Mouse (Mus musculus) forebrain, embryonic 16.5 days (tissue): Measurements from ENCODE around the gene Cyth1. TPM values are rescaled to one million over a fixed set of nuclear protein-coding genes. Genes with fewer than 3 reads are reported as not detected.

Experiments used
- ATAC-seq: fragments of 200-750 bp; cut with Nextera tagmentation; 2 replicates; pipeline ENCODE4 v1.8.0; 2017; ENCODE audit warnings: mild to moderate bottlenecking, moderate library complexity
- H3K27ac ChIP-seq: fragments of 300-500 bp; sonication (generic); 2 replicates; pipeline ENCODE4 v1.5.1; 2014; ENCODE audit warnings: low read length, control low read depth
- H3K27me3 ChIP-seq: fragments of 300-500 bp; sonication (generic); replicated peaks from 2 replicates; pipeline ENCODE4 v1.6.1; 2014; ENCODE audit warnings: low read length; ENCODE audit not compliant: control insufficient read depth, insufficient read depth
- H3K36me3 ChIP-seq: fragments of 300-500 bp; sonication (generic); 2 replicates; pipeline ENCODE4 v1.6.1; 2014; ENCODE audit not compliant: control insufficient read depth, insufficient read depth
- H3K4me1 ChIP-seq: fragments of 300-500 bp; sonication (generic); replicated peaks from 2 replicates; pipeline ENCODE4 v1.6.1; 2014; ENCODE audit warnings: low read length; ENCODE audit not compliant: control insufficient read depth, insufficient read depth
- H3K4me2 ChIP-seq: fragments of 300-500 bp; sonication (generic); 2 replicates; pipeline ENCODE4 v1.6.1; 2014; ENCODE audit warnings: mild to moderate bottlenecking, low read length, control low read depth
- H3K4me3 ChIP-seq: fragments of 300-500 bp; sonication (generic); replicated peaks from 2 replicates; pipeline ENCODE4 v1.5.1; 2014; ENCODE audit warnings: mild to moderate bottlenecking, low read length, control low read depth
- H3K9ac ChIP-seq: fragments of 300-500 bp; sonication (generic); replicated peaks from 2 replicates; pipeline ENCODE4 v1.6.1; 2014; ENCODE audit warnings: low read depth, low read length, control low read depth
- H3K9me3 ChIP-seq: fragments of 300-500 bp; sonication (generic); 2 replicates; pipeline ENCODE4 v1.6.1; 2016; ENCODE audit warnings: low read length; ENCODE audit not compliant: control insufficient read depth
- WGBS: fragments of 180-500 bp; shearing (Covaris S2); extraction: QIAGEN DNeasy Blood & Tissue Kit; methylation state at CpG from one replicate; pipeline ENCODE4 v1.1.7; 2014; 5-methylcytosine and 5-hydroxymethylcytosine counted together
- polyA plus RNA-seq: library from polyadenylated mRNA; unstranded; fragments of >200 nt; fragmentation: Nextera tagmentation; extraction: Ambion mirVana; gene quantifications from 2 replicates; pipeline ENCODE4 v1.2.1, GENCODE M21; 2015

Cyth1 gene
- polyA plus RNA-seq, 1 experiment from 2014 or later = 32.1 TPM

DNA sequence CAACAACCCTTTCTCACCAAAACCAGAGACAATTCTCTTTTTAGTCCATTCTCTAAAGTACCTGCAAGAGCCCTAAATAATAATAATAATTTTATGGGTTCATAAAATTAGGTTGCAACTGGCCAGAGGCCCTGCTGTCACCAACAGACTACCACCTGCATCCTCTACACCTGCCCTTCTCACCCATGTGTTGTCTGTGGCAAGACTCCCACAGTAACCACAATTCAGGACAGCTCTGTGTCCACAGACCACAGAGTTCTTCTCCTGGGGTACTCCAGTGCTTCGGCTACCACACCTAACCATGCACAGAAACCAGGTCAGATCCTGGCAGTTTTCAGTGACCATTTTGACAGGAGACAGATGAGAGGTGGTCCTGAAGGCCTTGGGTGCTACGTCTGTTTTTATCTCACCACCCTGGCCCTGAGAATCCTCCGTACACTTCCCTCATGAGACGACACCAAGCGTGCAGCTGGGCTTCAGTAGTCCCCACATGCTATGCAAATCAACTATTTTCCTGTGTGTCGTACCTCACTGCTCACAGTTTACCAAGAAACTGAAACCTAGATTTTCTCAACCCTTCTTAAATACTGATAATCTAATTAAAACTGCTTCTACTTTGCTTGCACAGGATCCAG, 4.6 kb downstream of the Cyth1 start:
- no peaks in the 10 kb centered on the region for H3K9me3 ChIP-seq
- H3K4me2 ChIP-seq = no peak overlapping the region
- H3K4me1 ChIP-seq = peaks cover 21% of the 10 kb centered on the region
- no peak overlapping the region for H3K9ac ChIP-seq
- no peak overlapping the region for H3K4me3 ChIP-seq
- H3K36me3 ChIP-seq = no peaks in the 10 kb centered on the region
- no peak for ATAC-seq
- H3K27me3 ChIP-seq = no peaks in the 10 kb centered on the region
- no peak overlapping the region for H3K27ac ChIP-seq
- WGBS = 91% methylated on average over 6 of the region's 6 CpGs

DNA sequence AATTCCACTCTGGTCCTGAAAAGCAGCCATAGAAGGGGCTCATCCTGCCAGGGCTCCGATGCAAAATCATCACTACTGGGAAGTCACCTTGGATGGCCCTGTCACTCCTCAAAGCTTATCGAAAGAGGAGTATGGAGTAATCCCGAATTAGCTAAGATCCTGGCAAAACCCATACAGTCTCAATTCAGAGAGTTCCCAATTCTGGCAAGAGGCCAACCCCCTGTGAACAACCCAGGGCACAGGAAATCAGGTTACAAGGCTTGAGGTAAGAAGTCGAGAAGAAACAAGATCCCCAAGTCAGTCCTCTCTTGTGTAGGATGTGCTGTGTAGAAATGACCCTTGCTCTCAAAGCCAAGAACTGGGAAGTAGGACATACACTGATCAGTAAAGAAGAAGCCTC, 5.9 kb downstream of the Cyth1 start:
- Histone ChIP-seq H3K36me3 (no peaks in the 10 kb centered on the region), H3K9ac (no peak overlapping the region), H3K27ac (no peak overlapping the region), H3K9me3 (no peaks in the 10 kb centered on the region), H3K4me1 (peaks cover 21% of the 10 kb centered on the region), H3K4me3 (no peak overlapping the region), H3K27me3 (no peaks in the 10 kb centered on the region), H3K4me2 (no peak overlapping the region)
- no peak for ATAC-seq
- 63% methylated on average over 4 of the region's 4 CpGs for WGBS

DNA sequence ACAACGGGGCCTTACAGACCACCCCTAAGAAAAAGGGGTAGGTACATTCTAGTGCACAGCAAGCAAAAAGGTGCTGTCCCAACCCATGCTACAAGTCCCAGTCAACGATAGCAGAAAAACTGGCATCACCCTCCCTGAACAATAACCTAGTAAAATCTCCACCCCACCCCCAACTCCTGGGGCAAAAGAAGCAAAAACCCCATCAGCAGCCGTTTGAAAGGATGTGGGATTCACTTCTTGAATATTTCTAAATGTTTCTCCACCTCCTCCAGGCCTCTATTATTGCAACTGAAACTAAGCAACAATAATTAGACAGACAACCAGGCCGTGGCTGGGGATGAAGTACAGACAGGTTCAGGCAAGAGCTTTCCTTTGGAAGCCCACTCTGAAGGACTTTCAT, 8.0 kb downstream of the Cyth1 start:
- WGBS = 71% methylated on average over 4 of the region's 4 CpGs
- H3K4me1 ChIP-seq = 0 out of 2 replicates have a peak, but pooled peaks cover 9% of the 10 kb centered on the region
- no peak overlapping the region for H3K4me2 ChIP-seq
- no peak overlapping the region for H3K9ac ChIP-seq
- no peak for ATAC-seq
- H3K36me3 ChIP-seq = no peaks in the 10 kb centered on the region
- no peaks in the 10 kb centered on the region for H3K9me3 ChIP-seq
- no peak overlapping the region for H3K4me3 ChIP-seq
- no peaks in the 10 kb centered on the region for H3K27me3 ChIP-seq
- no peak overlapping the region for H3K27ac ChIP-seq

DNA sequence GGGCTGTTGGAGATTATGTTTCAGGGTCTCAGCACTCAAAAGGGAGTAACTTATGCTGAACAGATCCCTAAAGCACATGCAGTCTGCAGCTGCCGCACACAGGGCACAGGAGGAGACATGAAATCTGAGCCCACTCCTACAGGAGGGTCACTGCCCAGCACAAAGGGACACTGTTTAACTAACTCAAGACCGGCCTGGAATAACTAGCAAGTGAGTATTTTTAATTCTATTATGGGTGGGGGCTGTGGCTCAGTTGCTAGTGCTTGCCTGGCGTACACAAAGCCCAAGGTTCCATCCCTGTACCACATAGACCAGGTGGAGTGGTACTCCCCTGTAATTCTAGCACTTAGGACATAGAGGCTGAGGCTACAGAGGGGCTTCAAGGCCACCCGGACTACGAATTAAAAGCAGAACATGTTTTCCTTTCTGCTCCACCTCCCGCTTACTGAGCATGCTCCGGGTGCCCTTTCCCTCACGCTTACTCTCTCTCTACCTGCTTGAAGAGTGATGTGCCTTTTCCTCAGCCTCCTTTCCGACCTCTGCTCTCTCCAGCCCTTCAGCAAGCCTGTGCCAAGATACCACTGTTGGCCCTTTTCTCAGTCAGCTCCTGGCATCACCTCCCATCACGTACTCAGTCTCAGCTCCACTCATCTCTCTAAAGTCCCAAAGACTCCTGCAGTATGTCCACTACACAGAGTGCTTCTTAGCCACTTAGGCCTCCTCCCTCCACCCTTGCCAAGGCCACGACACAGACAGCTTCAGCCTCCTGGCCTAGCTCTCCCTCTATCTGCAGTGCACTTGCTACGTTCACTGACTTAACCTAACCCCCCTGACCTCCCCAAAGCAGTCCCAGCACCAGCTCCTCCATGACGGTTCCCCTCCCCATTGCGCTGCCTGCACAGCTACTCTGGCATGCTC, 8.9 kb downstream of the Cyth1 start:
- H3K9ac ChIP-seq = no peak overlapping the region; the same call in 1 of the 2 replicates
- ATAC-seq = no peak

DNA sequence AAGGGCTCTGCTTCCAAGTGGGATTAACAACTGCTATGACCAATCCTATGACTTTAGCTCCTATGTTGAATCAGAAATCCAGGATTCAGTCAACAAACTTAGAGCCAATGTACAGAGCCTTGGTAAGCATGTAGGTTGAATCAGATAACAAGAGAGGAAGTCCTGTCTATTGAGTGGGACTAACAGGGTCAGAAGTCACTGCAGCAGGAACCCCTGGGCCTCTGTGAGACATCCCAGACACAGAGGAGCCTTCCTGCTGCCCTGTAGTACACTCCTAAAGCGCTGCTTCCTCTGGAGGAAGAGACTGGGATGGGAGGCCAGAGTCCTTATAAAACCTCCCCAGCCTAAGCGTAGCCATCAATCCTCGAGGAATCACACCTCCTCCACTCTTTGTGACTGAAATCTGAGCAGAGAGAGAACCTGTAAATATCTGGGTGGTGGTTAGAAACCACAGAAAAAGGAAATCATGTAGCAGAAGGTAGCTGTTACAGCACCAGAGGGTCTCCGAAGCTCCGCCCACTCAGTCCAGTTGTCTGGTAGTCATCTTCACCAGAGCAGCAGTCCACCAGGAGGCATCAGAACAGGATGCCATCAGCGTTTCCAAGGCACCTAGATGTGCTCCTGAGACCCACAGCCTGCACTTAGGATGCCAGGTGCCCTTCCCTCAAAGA, 11.7 kb downstream of the Cyth1 start:
- H3K4me1 ChIP-seq = 0 out of 2 replicates have a peak, but pooled peaks cover 5% of the 10 kb centered on the region
- no peaks in the 10 kb centered on the region for H3K27me3 ChIP-seq
- WGBS = 73% methylated on average over 6 of the region's 6 CpGs
- H3K9ac ChIP-seq = no peak overlapping the region
- no peak overlapping the region for H3K4me3 ChIP-seq
- no peak overlapping the region for H3K27ac ChIP-seq
- no peak for ATAC-seq
- H3K36me3 ChIP-seq = no peaks in the 10 kb centered on the region
- H3K9me3 ChIP-seq = no peaks in the 10 kb centered on the region
- H3K4me2 ChIP-seq = no peak overlapping the region

More for the DNA sequence above, 8.9 kb downstream of the Cyth1 start:
- WGBS = 52% methylated on average over 14 of the region's 14 CpGs
- no peaks in the 10 kb centered on the region for H3K36me3 ChIP-seq
- H3K4me1 ChIP-seq = 0 out of 2 replicates have a peak, but pooled peaks cover 9% of the 10 kb centered on the region
- H3K4me2 ChIP-seq = no peak overlapping the region
- no peaks in the 10 kb centered on the region for H3K9me3 ChIP-seq
- H3K27me3 ChIP-seq = no peaks in the 10 kb centered on the region
- H3K27ac ChIP-seq = no peak overlapping the region
- H3K4me3 ChIP-seq = no peak overlapping the region

DNA sequence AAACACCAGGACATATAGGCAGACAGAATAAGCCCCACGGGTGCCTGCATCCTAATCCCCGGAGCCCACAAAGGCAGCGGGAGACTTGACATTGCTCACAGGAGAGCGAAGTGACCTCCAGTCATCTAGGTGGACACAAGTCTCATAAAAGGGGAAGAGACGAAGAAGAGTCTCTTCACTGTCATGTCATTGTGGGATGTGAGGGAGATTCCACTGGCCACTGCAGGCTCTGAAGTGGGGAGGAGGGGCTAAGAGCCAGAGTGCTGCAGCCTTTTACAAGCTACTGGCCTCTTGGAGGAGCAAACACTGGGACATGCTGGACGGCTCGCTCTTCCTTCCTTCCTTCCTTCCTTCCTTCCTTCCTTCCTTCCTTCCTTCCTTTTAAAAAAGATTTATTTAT, 13.5 kb downstream of the Cyth1 start:
- Histone ChIP-seq H3K4me1 (0 out of 2 replicates have a peak, but pooled peaks cover 5% of the 10 kb centered on the region), H3K9me3 (no peaks in the 10 kb centered on the region), H3K27me3 (no peaks in the 10 kb centered on the region), H3K4me2 (no peak overlapping the region), H3K9ac (no peak overlapping the region), H3K27ac (no peak overlapping the region), H3K36me3 (no peaks in the 10 kb centered on the region), H3K4me3 (no peak overlapping the region)
- ATAC-seq = no peak
- 87% methylated on average over 7 of the region's 7 CpGs for WGBS

DNA sequence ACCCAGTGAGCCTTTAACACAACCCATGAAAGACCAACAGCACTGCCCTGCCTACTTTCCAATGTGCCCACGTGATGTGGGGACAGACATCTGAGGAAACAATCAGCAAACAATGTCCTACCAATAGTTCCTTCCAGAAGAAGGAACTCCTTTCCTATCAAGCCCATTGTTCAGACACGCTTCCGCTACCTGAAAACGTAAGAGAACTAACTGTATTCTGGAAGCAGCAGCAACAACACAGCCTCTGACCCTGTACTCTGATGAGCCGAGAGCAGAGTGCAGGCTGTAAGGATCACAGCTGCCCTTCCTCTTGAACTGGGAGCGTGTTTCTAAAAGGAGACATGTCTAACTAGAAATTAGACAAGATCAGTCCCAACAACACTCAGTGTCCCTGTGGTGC, 13.9 kb downstream of the Cyth1 start:
- no peak for ATAC-seq
- Histone ChIP-seq H3K9me3 (no peaks in the 10 kb centered on the region), H3K27ac (no peak overlapping the region), H3K36me3 (no peaks in the 10 kb centered on the region), H3K27me3 (no peaks in the 10 kb centered on the region), H3K4me2 (no peak overlapping the region), H3K4me1 (0 out of 2 replicates have a peak, but pooled peaks cover 3% of the 10 kb centered on the region), H3K9ac (no peak overlapping the region), H3K4me3 (no peak overlapping the region)
- 83% methylated on average over 6 of the region's 6 CpGs for WGBS

DNA sequence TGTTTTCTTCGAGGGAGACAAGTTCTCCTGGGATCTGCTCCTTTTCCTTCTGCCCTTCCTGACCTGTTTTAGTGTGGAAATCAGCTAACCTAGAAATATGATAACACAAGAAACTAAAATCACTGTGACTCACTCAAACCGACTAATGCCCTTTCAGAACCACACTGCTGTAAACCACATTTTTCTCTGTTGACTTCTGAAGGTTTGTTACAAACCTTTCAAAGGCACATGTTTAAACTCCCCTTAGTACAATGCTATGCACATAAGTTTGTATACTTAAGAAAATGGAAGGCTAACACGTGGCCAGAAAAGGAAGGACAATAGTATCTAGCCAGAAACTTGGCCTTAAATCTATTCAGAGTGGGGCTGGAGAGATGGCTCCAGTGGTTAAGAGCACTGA, 14.5 kb downstream of the Cyth1 start:
- no peaks in the 10 kb centered on the region for H3K9me3 ChIP-seq
- H3K27ac ChIP-seq = no peak overlapping the region
- 76% methylated on average over 3 of the region's 3 CpGs for WGBS
- no peaks in the 10 kb centered on the region for H3K4me1 ChIP-seq
- no peak overlapping the region for H3K4me3 ChIP-seq
- ATAC-seq = no peak
- H3K9ac ChIP-seq = no peak overlapping the region
- H3K27me3 ChIP-seq = no peaks in the 10 kb centered on the region
- no peaks in the 10 kb centered on the region for H3K36me3 ChIP-seq
- H3K4me2 ChIP-seq = no peak overlapping the region

DNA sequence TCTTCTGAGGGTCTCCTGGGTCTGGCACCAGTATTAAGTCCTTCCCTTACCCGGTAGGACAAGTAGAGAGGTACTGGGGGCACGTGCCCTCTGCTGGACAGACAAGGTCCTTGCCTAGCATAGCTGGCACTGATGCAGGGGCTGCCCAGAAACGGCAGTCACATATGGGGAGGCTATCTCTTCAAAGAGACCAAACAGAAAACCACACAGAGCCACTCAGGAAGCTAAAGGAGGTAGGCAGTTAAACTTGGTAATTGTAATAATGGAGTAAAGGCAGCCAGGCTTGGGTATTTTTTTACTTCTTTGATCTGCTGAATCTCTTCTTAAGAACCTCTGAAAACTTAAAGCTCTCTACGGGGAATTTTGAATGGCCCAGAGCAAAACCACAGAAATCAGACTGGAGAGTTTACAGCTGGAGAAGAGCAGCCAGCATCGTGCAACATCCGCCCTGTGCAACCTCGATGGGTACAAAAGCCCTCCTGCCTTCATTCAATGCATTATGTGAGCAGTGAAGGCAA, 16.0 kb downstream of the Cyth1 start:
- Histone ChIP-seq H3K27ac (no peak overlapping the region), H3K9ac (no peak overlapping the region), H3K4me3 (no peak overlapping the region), H3K27me3 (no peaks in the 10 kb centered on the region), H3K9me3 (no peaks in the 10 kb centered on the region), H3K4me2 (no peak overlapping the region), H3K36me3 (no peaks in the 10 kb centered on the region), H3K4me1 (no peaks in the 10 kb centered on the region)
- ATAC-seq = no peak
- WGBS = 29% methylated on average over 7 of the region's 7 CpGs
